ENCODE assay signal across 20 mouse cellular contexts in the genomic region with DNA sequence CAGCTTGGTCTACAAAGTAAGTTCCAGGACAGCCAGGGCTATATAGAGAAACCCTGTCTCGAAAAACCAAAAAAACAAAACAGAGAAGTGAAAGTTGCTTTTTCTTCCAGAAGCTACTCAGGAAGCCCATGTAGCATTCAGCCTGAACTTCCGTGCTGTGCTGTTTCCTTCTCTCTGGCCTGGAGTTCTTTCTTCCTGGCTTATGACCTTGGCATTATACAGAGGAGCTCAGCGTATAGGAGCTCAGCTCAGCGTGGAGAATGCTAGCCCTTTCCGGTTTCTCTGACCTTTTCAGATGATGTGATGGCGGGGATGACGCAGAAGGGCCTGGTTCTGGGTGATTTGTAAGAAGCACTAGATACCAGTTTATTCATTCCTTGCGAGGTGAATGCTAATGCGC. TPM values are rescaled to one million over a fixed set of nuclear protein-coding genes. Genes with fewer than 3 reads are reported as not detected.
DNase-seq lines count a peak whose midpoint lies in the region; ATAC-seq and TF ChIP-seq lines count a peak whose summit lies in the region.
"Had no signal": no experiment of that assay in that cellular context is flagged by ENCODE, and none has a peak within 500 bp of the region (broad histone marks: within the 10 kb centered on the region; RNA-seq: fewer than 3 reads in every experiment).

No protein-coding gene starts in this region.

- peak; percentile 55 for ATAC-seq in liver, postnatal 0 days
- ATAC-seq in megakaryocyte-erythroid progenitor cell, adult 5-6 weeks (replicated peaks; ENCODE audit: low FRiP score, low TSS enrichment, poor library complexity, severe bottlenecking) = no peak
- ATAC-seq: forebrain, embryonic 16.5 days; intestine, postnatal 0 days had no signal

- 56% methylated on average over 9 of the region's 9 CpGs for WGBS in spleen, adult 2 months
- WGBS in liver, postnatal 0 days (ENCODE audit: insufficient replicate concordance) = 68% methylated on average over 9 of the region's 9 CpGs
- 73% methylated on average over 9 of the region's 9 CpGs for WGBS in kidney, adult 2 months

- peaks cover 3% of the 10 kb centered on the region; the same call in 1 of the 2 replicates for H3K4me1 ChIP-seq in spleen, adult 2 months (ENCODE audit: control insufficient read depth, insufficient read depth, insufficient read length)
- 0 out of 2 replicates have a peak, but pooled peaks cover 4% of the 10 kb centered on the region for H3K4me1 ChIP-seq in liver, postnatal 0 days (ENCODE audit: insufficient read depth)
- H3K4me1 ChIP-seq in kidney, adult 2 months (ENCODE audit: control insufficient read depth, insufficient read depth, low read length) = no peaks in the 10 kb centered on the region
- H3K4me1 ChIP-seq: embryonic facial prominence, embryonic 10.5 days; hindbrain, embryonic 15.5 days; neural tube, embryonic 13.5 days had no signal

- TF ChIP-seq POLR2A in spleen, adult 2 months (IDR thresholded peaks at IDR 0.05; ENCODE audit: low read depth, low read length) = no peak
- TF ChIP-seq POLR2A in kidney, adult 2 months (IDR thresholded peaks at IDR 0.05; ENCODE audit: low read depth, low read length) = no peak

- no peak for TF ChIP-seq CTCF in spleen, adult 2 months (IDR thresholded peaks at IDR 0.05; ENCODE audit: extremely low read depth, insufficient read depth, insufficient read length, insufficient replicate concordance)
- TF ChIP-seq CTCF in liver, postnatal 0 days (IDR thresholded peaks at IDR 0.05; ENCODE audit: low read depth) = no peak
- TF ChIP-seq CTCF in kidney, adult 2 months (conservative IDR thresholded peaks at IDR 0.05; ENCODE audit: insufficient read depth, insufficient read length, low read depth, low read length) = no peak

- no peak overlapping the region for H3K4me2 ChIP-seq in liver, postnatal 0 days (ENCODE audit: low read depth, low read length)
- H3K4me2 ChIP-seq: hindbrain, embryonic 15.5 days; neural tube, embryonic 13.5 days had no signal

- DNase-seq in adrenal gland, adult 2 months = peak; percentile 12
- DNase-seq in adrenal gland, adult 18-20 months (ENCODE audit: low spot score in 2 of 2) = no peak
- no peak for DNase-seq in spleen, adult 2 months (ENCODE audit: low read depth in 1 of 2, low spot score in 2 of 2)
- no peak for DNase-seq in spleen, adult 18-20 months
- no peak for DNase-seq in liver, postnatal 0 days
- no peak for DNase-seq in embryo, embryonic 11 days
- DNase-seq in kidney, adult 2 months = no peak
- DNase-seq: cerebellum, adult 9-10 months; kidney, postnatal 14 days; lung, adult 18-20 months; right cerebral cortex, postnatal 4 days had no signal

- no peak overlapping the region for H3K4me3 ChIP-seq in spleen, adult 2 months (ENCODE audit: extremely low read depth, insufficient read depth, insufficient read length)
- no peak overlapping the region for H3K4me3 ChIP-seq in liver, postnatal 0 days (ENCODE audit: low read depth, low read length)
- no peak overlapping the region for H3K4me3 ChIP-seq in kidney, adult 2 months (ENCODE audit: insufficient read depth, low read depth, low read length)
- H3K4me3 ChIP-seq: embryonic facial prominence, embryonic 10.5 days; erythroblast, embryonic 14.5 days; heart, adult 2 months; hindbrain, embryonic 15.5 days; megakaryocyte, embryonic 14.5 days; neural tube, embryonic 13.5 days had no signal

- no peaks in the 10 kb centered on the region for H3K36me3 ChIP-seq in spleen, adult 2 months (ENCODE audit: control insufficient read depth, insufficient read depth, low read length)
- H3K36me3 ChIP-seq in liver, postnatal 0 days (replicated peaks; ENCODE audit: insufficient read depth, low read length) = no peaks in the 10 kb centered on the region
- H3K36me3 ChIP-seq in kidney, adult 2 months (ENCODE audit: control insufficient read depth, insufficient read depth, low read length) = no peaks in the 10 kb centered on the region
- H3K36me3 ChIP-seq: embryonic facial prominence, embryonic 10.5 days; hindbrain, embryonic 15.5 days; neural tube, embryonic 13.5 days had no signal

- H3K27me3 ChIP-seq in spleen, adult 2 months (ENCODE audit: control insufficient read depth, insufficient read depth, low read length) = no peaks in the 10 kb centered on the region
- no peaks in the 10 kb centered on the region for H3K27me3 ChIP-seq in liver, postnatal 0 days (ENCODE audit: insufficient read depth, low read length)
- no peaks in the 10 kb centered on the region for H3K27me3 ChIP-seq in kidney, adult 2 months (replicated peaks; ENCODE audit: control insufficient read depth, insufficient read depth, low read length)
- H3K27me3 ChIP-seq: hindbrain, embryonic 15.5 days; megakaryocyte, embryonic 14.5 days; neural tube, embryonic 13.5 days had no signal

- no peak overlapping the region for H3K9ac ChIP-seq in liver, postnatal 0 days (replicated peaks)
- H3K9ac ChIP-seq: hindbrain, embryonic 15.5 days; neural tube, embryonic 13.5 days had no signal

- H3K9me3 ChIP-seq in liver, postnatal 0 days (ENCODE audit: low read length) = no peaks in the 10 kb centered on the region
- H3K9me3 ChIP-seq: embryonic facial prominence, embryonic 10.5 days; hindbrain, embryonic 15.5 days; megakaryocyte, embryonic 14.5 days; neural tube, embryonic 13.5 days had no signal

- H3K27ac ChIP-seq in spleen, adult 2 months (ENCODE audit: insufficient read depth, low read length) = 0 out of 2 replicates have a peak overlapping the region, but pooled peaks have one; percentile 20
- H3K27ac ChIP-seq in liver, postnatal 0 days (ENCODE audit: low read depth) = peak overlapping the region; percentile 64
- no peak overlapping the region for H3K27ac ChIP-seq in kidney, adult 2 months (ENCODE audit: insufficient read depth, low read depth, low read length)
- H3K27ac ChIP-seq: embryonic facial prominence, embryonic 10.5 days; heart, adult 2 months; hindbrain, embryonic 15.5 days; neural tube, embryonic 13.5 days had no signal

- no peak for TF ChIP-seq EP300 in liver, postnatal 0 days (IDR thresholded peaks at IDR 0.05; ENCODE audit: low read depth)

RNA-seq across cellular contexts. Expression of gene Slc25a3, which starts 13.5 kb away (rescaled TPM):
- total RNA-seq in adrenal gland, adult 2 months (2021) = 1,000 to 10,000 TPM; 1,193 to 1,310 TPM
- 1,760 and 3,093 TPM in 2 replicates for polyA plus RNA-seq in adrenal gland, adult 2 months (2012; rRNA removed)
- 1,000 to 10,000 TPM; 1,418 to 2,058 TPM for total RNA-seq in adrenal gland, adult 18-20 months (2021)
- 173 and 245 TPM in 2 replicates for polyA plus RNA-seq in spleen, adult 2 months (2012; rRNA removed)
- 341 and 344 TPM in 2 replicates for polyA plus RNA-seq in liver, postnatal 0 days (2015; fragmentation: Nextera tagmentation; extraction: Ambion mirVana)
- 582 and 663 TPM in 2 replicates for total RNA-seq in megakaryocyte-erythroid progenitor cell, adult 5-6 weeks (2014; fragmentation: Nextera tagmentation)
- total RNA-seq in megakaryocyte-erythroid progenitor cell, adult 5-6 weeks (2017) = 247 and 338 TPM in 2 replicates
- 717 and 832 TPM in 2 replicates for polyA plus RNA-seq in kidney, adult 2 months (2012; rRNA removed)

RNA-seq across cellular contexts. Expression of gene Tmpo, which starts 43.7 kb away (rescaled TPM):
- 10 to 100 TPM; 68.0 to 90.6 TPM for total RNA-seq in adrenal gland, adult 2 months (2021)
- polyA plus RNA-seq in adrenal gland, adult 2 months (2012; rRNA removed) = 41.1 and 41.4 TPM in 2 replicates
- 10 to 100 TPM; 80.3 to 89.6 TPM for total RNA-seq in adrenal gland, adult 18-20 months (2021)
- polyA plus RNA-seq in spleen, adult 2 months (2012; rRNA removed) = 37.0 and 65.6 TPM in 2 replicates
- 64.1 and 69.0 TPM in 2 replicates for polyA plus RNA-seq in liver, postnatal 0 days (2015; fragmentation: Nextera tagmentation; extraction: Ambion mirVana)
- 267 and 268 TPM in 2 replicates for total RNA-seq in megakaryocyte-erythroid progenitor cell, adult 5-6 weeks (2014; fragmentation: Nextera tagmentation)
- total RNA-seq in megakaryocyte-erythroid progenitor cell, adult 5-6 weeks (2017) = 469 and 547 TPM in 2 replicates
- 20.0 and 21.1 TPM in 2 replicates for polyA plus RNA-seq in kidney, adult 2 months (2012; rRNA removed)

RNA-seq across cellular contexts. Expression of gene Ikbip, which starts 54.7 kb away (rescaled TPM):
- total RNA-seq in adrenal gland, adult 2 months (2021) = 10 to 100 TPM; 33.1 to 43.7 TPM
- polyA plus RNA-seq in adrenal gland, adult 2 months (2012; rRNA removed) = 1.2 and 2.2 TPM in 2 replicates
- 10 to 100 TPM; 30.9 to 31.5 TPM for total RNA-seq in adrenal gland, adult 18-20 months (2021)
- 0.55 and 1.2 TPM in 2 replicates for polyA plus RNA-seq in spleen, adult 2 months (2012; rRNA removed)
- polyA plus RNA-seq in liver, postnatal 0 days (2015; fragmentation: Nextera tagmentation; extraction: Ambion mirVana) = 5.6 and 5.7 TPM in 2 replicates
- total RNA-seq in megakaryocyte-erythroid progenitor cell, adult 5-6 weeks (2014; fragmentation: Nextera tagmentation) = 11.6 and 16.3 TPM in 2 replicates
- 17.2 and 38.2 TPM in 2 replicates for total RNA-seq in megakaryocyte-erythroid progenitor cell, adult 5-6 weeks (2017)
- polyA plus RNA-seq in kidney, adult 2 months (2012; rRNA removed) = 3.4 and 5.7 TPM in 2 replicates
- polyA plus RNA-seq: erythroblast, embryonic 14.5 days had no signal

RNA-seq across cellular contexts. Expression of gene Apaf1, which starts 54.8 kb away (rescaled TPM):
- 1 to 10 TPM; 3.5 to 8.3 TPM for total RNA-seq in adrenal gland, adult 2 months (2021)
- polyA plus RNA-seq in adrenal gland, adult 2 months (2012; rRNA removed) = 2.9 and 3.3 TPM in 2 replicates
- total RNA-seq in adrenal gland, adult 18-20 months (2021) = 1 to 10 TPM; 5.4 to 5.8 TPM
- 6.5 and 7.0 TPM in 2 replicates for polyA plus RNA-seq in spleen, adult 2 months (2012; rRNA removed)
- 5.9 and 6.8 TPM in 2 replicates for polyA plus RNA-seq in liver, postnatal 0 days (2015; fragmentation: Nextera tagmentation; extraction: Ambion mirVana)
- 37.1 and 44.9 TPM in 2 replicates for total RNA-seq in megakaryocyte-erythroid progenitor cell, adult 5-6 weeks (2014; fragmentation: Nextera tagmentation)
- 20.9 and 24.3 TPM in 2 replicates for total RNA-seq in megakaryocyte-erythroid progenitor cell, adult 5-6 weeks (2017)
- 3.1 and 4.4 TPM in 2 replicates for polyA plus RNA-seq in kidney, adult 2 months (2012; rRNA removed)
